Mouse (Mus musculus) ES-E14 (cell line): ENCODE measurements around the gene Tmem266. TPM values are rescaled to one million over a fixed set of nuclear protein-coding genes. Genes with fewer than 3 reads are reported as not detected.

Source experiments
- DNase-seq: peaks from one replicate; pipeline ENCODE4 v3.0.0-alpha.2; 2013; ENCODE audit warnings: low read depth, low spot score
- H3K27ac ChIP-seq: 2 replicates; pipeline ENCODE4 v1.5.1; 2012; ENCODE audit warnings: low read depth, mild to moderate bottlenecking, low read length, moderate library complexity, mixed read lengths; ENCODE audit not compliant: poor library complexity, insufficient read depth, severe bottlenecking
- H3K36me3 ChIP-seq: 2 replicates; pipeline ENCODE4 v1.6.1; 2012; ENCODE audit warnings: mild to moderate bottlenecking, low read length, moderate library complexity, mixed read lengths; ENCODE audit not compliant: control insufficient read depth, poor library complexity, insufficient read depth, severe bottlenecking
- H3K4me1 ChIP-seq, 2 experiments: fragments of 150-350 bp in 1 of 2; sonication (generic) in 1 of 2; 2 replicates each; pipeline ENCODE4 v1.6.1; 2012; ENCODE audit warnings: low read length in 2 of 2, mild to moderate bottlenecking in 1 of 2, mixed read lengths in 1 of 2; ENCODE audit not compliant: control insufficient read depth in 2 of 2, insufficient read depth in 2 of 2, poor library complexity in 1 of 2
- H3K4me3 ChIP-seq, 2 experiments: fragments of 150-350 bp in 1 of 2; sonication (generic) in 1 of 2; 2 replicates each; pipeline ENCODE4 v1.5.1; 2012; ENCODE audit warnings: low read length in 2 of 2, low read depth in 1 of 2, mild to moderate bottlenecking in 1 of 2, mixed read lengths in 1 of 2; ENCODE audit not compliant: insufficient read depth in 1 of 2, poor library complexity in 1 of 2, severe bottlenecking in 1 of 2
- H3K9ac ChIP-seq: 2 replicates; pipeline ENCODE4 v1.6.1; 2012; ENCODE audit warnings: low read depth, mild to moderate bottlenecking, low read length, mixed read lengths; ENCODE audit not compliant: poor library complexity, insufficient read depth, severe bottlenecking
- H3K9me3 ChIP-seq: fragments of 150-350 bp; sonication (generic); 2 replicates; pipeline ENCODE4 v1.6.1; 2012; ENCODE audit warnings: low read depth, mild to moderate bottlenecking, low read length; ENCODE audit not compliant: control insufficient read depth, insufficient read depth
- CHD2 ChIP-seq: IDR thresholded peaks from 2 replicates; pipeline ENCODE4 v1.6.1; 2014; ENCODE audit warnings: mild to moderate bottlenecking, low read depth, low read length, inconsistent platforms
- HCFC1 ChIP-seq: IDR thresholded peaks from 2 replicates; pipeline ENCODE4 v1.6.1; 2012; ENCODE audit warnings: low read length, inconsistent platforms, borderline replicate concordance; ENCODE audit not compliant: insufficient read depth
- MAFK ChIP-seq: IDR thresholded peaks from 2 replicates; pipeline ENCODE4 v1.6.1; 2014; ENCODE audit warnings: mild to moderate bottlenecking, low read depth, low read length, inconsistent platforms; ENCODE audit not compliant: insufficient read depth
- ZC3H11A ChIP-seq: IDR thresholded peaks from 2 replicates; pipeline ENCODE4 v1.6.1; 2012; ENCODE audit warnings: low read depth, mild to moderate bottlenecking, inconsistent platforms, low read length, borderline replicate concordance
- ZNF384 ChIP-seq: IDR thresholded peaks from 2 replicates; pipeline ENCODE4 v1.6.1; 2012; ENCODE audit warnings: low read depth, low read length, inconsistent platforms
- in situ Hi-C, 2 experiments: fragments of 600-800 bp; cut with MboI; formaldehyde crosslinking; loops; one replicate each; pipeline ENCODE4 v1.15.1; 2025; ENCODE audit warnings: low sequenced_read_pairs in 2 of 2, inconsistent platforms in 1 of 2; ENCODE audit not compliant: unreplicated experiment in 2 of 2
- total RNA-seq: library from RNA; depleted of rRNA; stranded (reverse); fragments of 300-350 nt; gene quantifications from 2 replicates; pipeline ENCODE4 v1.2.3, GENCODE M21; 2012

Tmem266 gene
- total RNA-seq, 1 experiment, result 0.85 TPM

DNA sequence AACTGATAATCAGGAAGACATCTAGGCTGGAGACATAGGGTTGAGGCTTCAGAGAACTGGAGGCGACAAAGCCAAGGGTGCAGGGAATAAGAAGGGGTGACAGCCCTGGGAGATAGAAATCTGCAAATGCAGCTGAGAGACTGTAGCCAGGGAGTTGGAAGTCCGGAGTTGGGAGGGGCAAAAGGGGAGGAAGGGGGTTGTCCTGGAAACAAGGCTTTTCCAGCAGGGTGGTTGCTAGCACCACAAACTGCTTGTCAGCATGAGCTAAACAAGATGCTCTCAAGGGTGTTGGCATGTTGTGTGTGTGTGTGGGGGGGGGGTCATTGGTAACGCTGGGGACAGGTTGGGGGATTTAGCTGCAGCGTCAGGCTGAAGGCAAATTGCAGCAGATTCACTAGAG is 82.1 kb downstream of the Tmem266 start:
- no peak for TF ChIP-seq HCFC1
- TF ChIP-seq ZC3H11A, result no peak
- no peak for TF ChIP-seq ZNF384
- TF ChIP-seq CHD2, result no peak
- no peak for TF ChIP-seq MAFK
- in situ Hi-C loops, result no loop called here
- Histone ChIP-seq H3K9ac (no peak overlapping the region), H3K9me3 (no peaks in the 10 kb centered on the region), H3K4me1 (peaks cover 1 to 12% of the 10 kb centered on the region in 2 experiments; a peak in 2 of 4 replicates), H3K27ac (no peak overlapping the region), H3K36me3 (no peaks in the 10 kb centered on the region), H3K4me3 (no peak overlapping the region)
- DNase-seq, result no peak

DNA sequence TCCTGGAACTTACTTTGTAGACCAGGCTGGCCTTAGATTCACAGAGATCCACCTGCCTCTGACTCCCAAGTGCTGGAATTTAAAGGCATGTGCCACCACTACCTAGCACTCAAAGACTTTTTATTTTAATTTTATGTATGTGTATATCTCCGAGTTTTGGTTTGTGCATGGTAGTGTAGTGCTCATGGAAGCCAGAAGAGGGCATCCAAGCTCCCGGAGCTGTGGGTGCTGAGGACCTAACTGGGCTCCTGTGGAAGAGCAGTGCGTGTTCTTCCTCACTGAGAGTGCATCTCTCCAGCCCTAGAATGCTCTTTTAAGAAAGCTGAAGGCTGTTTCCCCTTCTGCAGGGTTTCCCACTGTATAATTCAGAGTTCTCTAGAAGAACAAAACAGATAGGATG is 83.1 kb downstream of the Tmem266 start:
- Histone ChIP-seq H3K27ac (no peak overlapping the region), H3K36me3 (no peaks in the 10 kb centered on the region), H3K4me3 (no peak overlapping the region), H3K4me1 (peaks cover 1 to 12% of the 10 kb centered on the region in 2 experiments; a peak in 2 of 4 replicates), H3K9ac (no peak overlapping the region), H3K9me3 (no peaks in the 10 kb centered on the region)
- in situ Hi-C loops, result no loop called here
- no peak for DNase-seq
- no peak for TF ChIP-seq HCFC1
- no peak for TF ChIP-seq MAFK
- TF ChIP-seq CHD2, result no peak
- peak; percentile 10; the same call in 1 of the 2 replicates for TF ChIP-seq ZC3H11A
- no peak for TF ChIP-seq ZNF384

DNA sequence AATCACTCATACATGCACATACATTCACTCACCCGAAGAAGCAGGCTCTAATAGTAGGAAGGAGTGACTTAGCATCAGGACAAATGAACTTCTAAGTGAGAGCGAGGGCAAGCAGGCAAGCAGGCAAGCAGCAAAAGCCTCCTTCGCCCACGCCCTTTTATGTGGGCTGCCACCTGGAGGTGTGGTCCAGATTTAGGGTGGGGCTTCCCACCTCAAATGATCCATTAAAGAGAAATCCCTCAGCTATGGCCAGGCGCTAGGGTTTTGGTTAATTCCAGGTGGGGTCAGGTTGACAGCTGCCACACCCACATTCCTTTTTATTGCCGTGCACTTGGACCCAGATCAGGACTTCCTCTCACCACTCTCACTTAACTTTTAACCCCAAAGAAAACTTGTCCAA is 83.7 kb downstream of the Tmem266 start:
- no peaks in the 10 kb centered on the region for H3K9me3 ChIP-seq
- in situ Hi-C loops, result no loop called here
- no peak overlapping the region for H3K4me3 ChIP-seq
- no peak overlapping the region for H3K9ac ChIP-seq
- H3K27ac ChIP-seq, result no peak overlapping the region
- no peaks in the 10 kb centered on the region for H3K36me3 ChIP-seq
- TF ChIP-seq ZC3H11A (no peak), CHD2 (no peak), HCFC1 (no peak), ZNF384 (no peak), MAFK (no peak)
- no peak for DNase-seq
- H3K4me1 ChIP-seq, result peaks cover 1 to 12% of the 10 kb centered on the region in 2 experiments; a peak in 2 of 4 replicates

DNA sequence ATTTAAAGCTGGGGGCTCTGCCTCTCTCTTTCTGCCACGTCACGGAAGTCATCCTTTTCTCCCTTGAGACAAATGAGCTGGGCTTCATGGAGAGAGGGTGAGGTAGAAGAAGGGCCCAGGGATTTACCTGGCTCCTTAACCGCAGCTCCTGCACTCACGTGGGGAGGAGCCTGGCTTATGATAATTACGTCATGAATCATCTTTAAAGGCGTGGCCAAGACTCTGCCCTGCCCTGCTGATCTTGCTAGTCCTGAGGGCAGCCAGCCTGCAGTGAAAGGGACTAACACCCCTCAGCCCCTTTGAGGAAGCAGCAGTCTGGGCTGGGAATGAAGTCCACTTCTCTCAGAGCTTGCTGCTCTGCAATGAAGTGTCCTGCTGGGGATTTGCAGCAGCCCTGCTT is 84.4 kb downstream of the Tmem266 start:
- no peak for DNase-seq
- in situ Hi-C loops, result no loop called here
- Histone ChIP-seq H3K9ac (no peak overlapping the region), H3K9me3 (no peaks in the 10 kb centered on the region), H3K27ac (no peak overlapping the region), H3K36me3 (no peaks in the 10 kb centered on the region), H3K4me1 (peaks cover 1 to 12% of the 10 kb centered on the region in 2 experiments; a peak in 2 of 4 replicates), H3K4me3 (no peak overlapping the region)
- TF ChIP-seq ZC3H11A, result no peak
- no peak for TF ChIP-seq MAFK
- TF ChIP-seq CHD2, result no peak
- TF ChIP-seq HCFC1, result no peak
- TF ChIP-seq ZNF384, result no peak

DNA sequence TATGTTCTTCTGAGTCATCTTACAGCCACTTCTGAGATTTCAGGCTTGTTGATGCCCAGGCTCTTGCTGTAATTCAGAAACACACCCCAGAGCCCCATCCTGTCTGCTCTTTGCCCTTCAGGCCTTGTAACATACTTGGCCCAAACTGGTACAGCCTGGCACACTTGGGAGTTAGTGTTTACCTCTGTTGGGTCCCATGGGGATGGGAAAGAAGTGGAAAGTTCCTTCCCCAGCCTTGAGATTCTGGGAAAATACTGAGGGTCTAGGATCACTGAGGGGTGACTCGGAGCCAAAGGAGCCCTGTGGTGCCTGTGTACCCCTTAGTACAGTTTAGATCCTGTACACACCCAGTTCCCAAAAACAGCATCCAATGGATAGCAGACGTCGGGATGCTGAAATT is 95.1 kb downstream of the Tmem266 start:
- H3K9me3 ChIP-seq, result no peaks in the 10 kb centered on the region; the same call in 1 of the 2 replicates
- in situ Hi-C loops, result no loop called here
- H3K4me3 ChIP-seq, result no peak overlapping the region
- no peak for DNase-seq
- no peak for TF ChIP-seq ZNF384
- H3K9ac ChIP-seq, result no peak overlapping the region
- H3K27ac ChIP-seq, result no peak overlapping the region
- H3K36me3 ChIP-seq, result no peaks in the 10 kb centered on the region
- peaks cover 10 to 12% of the 10 kb centered on the region in 2 experiments; a peak in 3 of 4 replicates for H3K4me1 ChIP-seq
